Mouse (Mus musculus) ES-E14 (cell line): ENCODE results near the gene Arf3. TPM values are rescaled to one million over a fixed set of nuclear protein-coding genes. Genes with fewer than 3 reads are reported as not detected.
A peak's percentile ranks its signal among the peaks of the same experiment; 100 is the strongest.

Experiments used
- DNase-seq: peaks from one replicate; pipeline ENCODE4 v3.0.0-alpha.2; 2013; ENCODE audit warnings: low read depth, low spot score
- H3K27ac ChIP-seq: 2 replicates; pipeline ENCODE4 v1.5.1; 2012; ENCODE audit warnings: low read depth, mild to moderate bottlenecking, low read length, moderate library complexity, mixed read lengths; ENCODE audit not compliant: poor library complexity, insufficient read depth, severe bottlenecking
- H3K36me3 ChIP-seq: 2 replicates; pipeline ENCODE4 v1.6.1; 2012; ENCODE audit warnings: mild to moderate bottlenecking, low read length, moderate library complexity, mixed read lengths; ENCODE audit not compliant: control insufficient read depth, poor library complexity, insufficient read depth, severe bottlenecking
- H3K4me1 ChIP-seq, 2 experiments: fragments of 150-350 bp in 1 of 2; sonication (generic) in 1 of 2; 2 replicates each; pipeline ENCODE4 v1.6.1; 2012; ENCODE audit warnings: low read length in 2 of 2, mild to moderate bottlenecking in 1 of 2, mixed read lengths in 1 of 2; ENCODE audit not compliant: control insufficient read depth in 2 of 2, insufficient read depth in 2 of 2, poor library complexity in 1 of 2
- H3K4me3 ChIP-seq, 2 experiments: fragments of 150-350 bp in 1 of 2; sonication (generic) in 1 of 2; 2 replicates each; pipeline ENCODE4 v1.5.1; 2012; ENCODE audit warnings: low read length in 2 of 2, low read depth in 1 of 2, mild to moderate bottlenecking in 1 of 2, mixed read lengths in 1 of 2; ENCODE audit not compliant: insufficient read depth in 1 of 2, poor library complexity in 1 of 2, severe bottlenecking in 1 of 2
- H3K9ac ChIP-seq: 2 replicates; pipeline ENCODE4 v1.6.1; 2012; ENCODE audit warnings: low read depth, mild to moderate bottlenecking, low read length, mixed read lengths; ENCODE audit not compliant: poor library complexity, insufficient read depth, severe bottlenecking
- H3K9me3 ChIP-seq: fragments of 150-350 bp; sonication (generic); 2 replicates; pipeline ENCODE4 v1.6.1; 2012; ENCODE audit warnings: low read depth, mild to moderate bottlenecking, low read length; ENCODE audit not compliant: control insufficient read depth, insufficient read depth
- CHD2 ChIP-seq: IDR thresholded peaks from 2 replicates; pipeline ENCODE4 v1.6.1; 2014; ENCODE audit warnings: mild to moderate bottlenecking, low read depth, low read length, inconsistent platforms
- HCFC1 ChIP-seq: IDR thresholded peaks from 2 replicates; pipeline ENCODE4 v1.6.1; 2012; ENCODE audit warnings: low read length, inconsistent platforms, borderline replicate concordance; ENCODE audit not compliant: insufficient read depth
- MAFK ChIP-seq: IDR thresholded peaks from 2 replicates; pipeline ENCODE4 v1.6.1; 2014; ENCODE audit warnings: mild to moderate bottlenecking, low read depth, low read length, inconsistent platforms; ENCODE audit not compliant: insufficient read depth
- ZC3H11A ChIP-seq: IDR thresholded peaks from 2 replicates; pipeline ENCODE4 v1.6.1; 2012; ENCODE audit warnings: low read depth, mild to moderate bottlenecking, inconsistent platforms, low read length, borderline replicate concordance
- ZNF384 ChIP-seq: IDR thresholded peaks from 2 replicates; pipeline ENCODE4 v1.6.1; 2012; ENCODE audit warnings: low read depth, low read length, inconsistent platforms
- in situ Hi-C, 2 experiments: fragments of 600-800 bp; cut with MboI; formaldehyde crosslinking; loops; one replicate each; pipeline ENCODE4 v1.15.1; 2025; ENCODE audit warnings: low sequenced_read_pairs in 2 of 2, inconsistent platforms in 1 of 2; ENCODE audit not compliant: unreplicated experiment in 2 of 2
- total RNA-seq: library from RNA; depleted of rRNA; stranded (reverse); fragments of 300-350 nt; gene quantifications from 2 replicates; pipeline ENCODE4 v1.2.3, GENCODE M21; 2012

Gene Arf3
- total RNA-seq, 1 experiment: 41.2 TPM

DNA sequence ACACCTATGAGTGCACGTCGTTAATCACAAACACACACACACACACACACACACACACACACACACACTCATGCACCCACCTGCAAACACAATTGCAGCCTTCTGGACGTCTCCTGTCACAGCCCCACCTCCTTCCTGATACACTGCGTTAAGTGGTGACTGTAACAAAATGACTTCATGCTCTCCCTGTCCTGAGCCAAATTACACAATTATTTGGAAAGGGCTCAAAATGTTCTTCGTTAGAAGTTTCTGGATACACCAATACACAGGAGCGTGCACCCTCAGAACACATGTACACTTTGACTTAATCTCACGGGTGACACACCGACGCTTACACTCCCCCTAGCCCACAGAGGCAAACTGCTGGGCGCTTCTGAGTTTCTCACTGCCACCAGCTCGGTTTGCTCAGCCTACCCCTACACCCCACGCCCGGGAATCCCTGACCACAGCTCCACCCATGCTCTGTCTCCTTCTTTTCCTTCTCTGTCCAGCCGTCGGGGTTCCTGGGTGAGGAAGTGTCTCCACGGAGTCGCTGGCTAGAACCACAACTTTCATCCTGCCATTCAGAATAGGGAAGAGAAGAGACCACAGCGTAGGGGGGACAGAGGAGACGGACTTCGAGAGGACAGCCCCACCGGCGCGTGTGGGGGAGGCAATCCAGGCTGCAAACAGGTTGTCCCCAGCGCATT, 26.1 kb upstream of the Arf3 start:
- H3K27ac ChIP-seq: no peak overlapping the region
- H3K9ac ChIP-seq: no peak overlapping the region
- no peaks in the 10 kb centered on the region for H3K9me3 ChIP-seq
- in situ Hi-C loops: loop anchor here in 1 of 2 experiments (25.0 kb wide), 1 partner anchor 298 kb away; the partner anchor contains the start of genes C1ql4 and Dnajc22
- peaks cover 0 to 24% of the 10 kb centered on the region in 2 experiments; a peak in 1 of 4 replicates for H3K4me1 ChIP-seq
- no peaks in the 10 kb centered on the region for H3K36me3 ChIP-seq
- peak overlapping the region in 1 of 2 experiments; percentile 22; a peak in 1 of 4 replicates for H3K4me3 ChIP-seq
- no peak for DNase-seq
- TF ChIP-seq MAFK (no peak), HCFC1 (no peak), CHD2 (no peak)

DNA sequence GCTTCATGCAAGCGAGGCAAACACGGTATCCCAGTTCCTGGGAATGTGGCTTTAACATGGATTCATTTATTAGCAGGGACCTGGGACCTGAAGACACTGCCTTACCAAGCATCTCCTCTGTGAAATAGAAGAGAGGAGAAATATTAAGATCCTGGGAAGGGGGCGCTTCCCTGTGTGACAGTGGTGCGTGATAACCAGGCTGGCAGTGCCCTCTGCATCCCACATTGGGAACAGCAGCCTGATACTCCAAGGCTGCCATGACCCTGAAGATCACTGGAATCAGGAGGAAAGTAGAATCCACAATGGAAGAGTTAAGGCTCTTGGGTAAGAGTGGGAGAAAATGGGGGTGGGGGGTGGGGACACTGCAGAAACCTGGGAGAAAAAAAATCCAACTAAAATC, 24.9 kb upstream of the Arf3 start:
- DNase-seq: no peak
- no peak overlapping the region for H3K4me3 ChIP-seq
- no peak overlapping the region for H3K27ac ChIP-seq
- H3K4me1 ChIP-seq: peaks cover 0 to 21% of the 10 kb centered on the region in 2 experiments; a peak in 1 of 4 replicates
- no peaks in the 10 kb centered on the region for H3K9me3 ChIP-seq
- H3K36me3 ChIP-seq: no peaks in the 10 kb centered on the region
- in situ Hi-C loops: loop anchor here in 1 of 2 experiments (25.0 kb wide), 1 partner anchor 299 kb away; the partner anchor contains the start of genes C1ql4 and Dnajc22
- no peak overlapping the region for H3K9ac ChIP-seq
- TF ChIP-seq CHD2: no peak
- TF ChIP-seq HCFC1: no peak
- no peak for TF ChIP-seq ZC3H11A

DNA sequence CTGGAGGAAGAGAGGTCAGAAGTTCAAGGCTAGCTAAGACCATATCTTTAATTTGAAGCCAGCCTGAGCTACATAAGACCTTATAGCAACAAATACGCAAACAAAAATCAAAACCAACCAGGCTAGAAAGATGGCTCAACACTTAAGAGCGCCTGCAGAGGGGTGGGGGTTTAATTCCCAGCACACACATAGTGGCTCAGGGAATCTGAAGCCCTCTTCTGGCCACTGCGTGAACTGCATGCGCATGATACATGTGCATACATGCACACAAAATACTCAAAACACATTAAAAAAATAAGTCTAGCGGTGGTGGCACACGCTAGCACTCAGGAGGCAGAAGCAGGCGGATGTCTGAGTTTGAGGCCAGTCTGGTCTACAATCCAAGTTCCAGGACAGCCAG, 22.7 kb upstream of the Arf3 start:
- H3K27ac ChIP-seq: no peak overlapping the region
- no peak for TF ChIP-seq MAFK
- TF ChIP-seq ZC3H11A: no peak
- no peak for TF ChIP-seq CHD2
- TF ChIP-seq ZNF384: no peak
- no peak for TF ChIP-seq HCFC1
- no peak for DNase-seq
- H3K9me3 ChIP-seq: no peaks in the 10 kb centered on the region
- no peaks in the 10 kb centered on the region for H3K36me3 ChIP-seq
- no peak overlapping the region for H3K9ac ChIP-seq
- in situ Hi-C loops: loop anchor here in 1 of 2 experiments (25.0 kb wide), 1 partner anchor 302 kb away; the partner anchor contains the start of genes C1ql4 and Dnajc22
- peaks cover 0 to 11% of the 10 kb centered on the region in 2 experiments; a peak in 1 of 4 replicates for H3K4me1 ChIP-seq
- H3K4me3 ChIP-seq: no peak overlapping the region

DNA sequence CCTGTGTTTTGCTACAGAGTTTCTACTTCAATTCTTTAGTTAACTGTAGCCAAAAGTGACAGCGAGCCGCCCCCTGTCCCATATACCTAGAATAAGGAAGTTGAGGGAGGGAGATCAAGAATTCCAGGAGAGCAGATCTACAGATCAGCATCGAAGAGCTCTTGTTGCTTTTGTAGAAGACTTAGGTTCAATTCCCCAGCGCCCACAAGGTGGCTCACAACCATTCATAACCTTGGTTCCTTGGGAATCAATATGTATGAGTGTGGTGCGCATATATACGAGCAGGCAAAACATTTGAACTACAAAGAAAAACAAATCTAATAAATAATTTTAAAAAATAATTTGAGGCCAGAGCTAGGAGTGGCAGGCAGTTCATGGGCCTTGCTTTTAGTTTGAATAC, 18.2 kb upstream of the Arf3 start:
- Histone ChIP-seq H3K9ac (no peak overlapping the region), H3K9me3 (no peaks in the 10 kb centered on the region), H3K4me1 (0 out of 4 replicates have a peak, but pooled peaks cover 0 to 9% of the 10 kb centered on the region in 2 experiments), H3K27ac (no peak overlapping the region), H3K4me3 (no peak overlapping the region), H3K36me3 (no peaks in the 10 kb centered on the region)
- TF ChIP-seq HCFC1 (no peak), CHD2 (no peak), ZC3H11A (no peak), MAFK (no peak), ZNF384 (no peak)
- in situ Hi-C loops: loop anchor here in 1 of 2 experiments (25.0 kb wide), 1 partner anchor 306 kb away; the partner anchor contains the start of genes C1ql4 and Dnajc22
- DNase-seq: no peak
